Mouse (Mus musculus): ENCODE measurements around the gene Fam172a. TPM values are rescaled to one million over a fixed set of nuclear protein-coding genes. Genes with fewer than 3 reads are reported as not detected.
A peak's percentile ranks its signal among the peaks of the same experiment; 100 is the strongest.

The Fam172a gene
- polyA plus RNA-seq, 1 experiment: 16.3 TPM

GRCm38 (mm10) chr13:78198871-78199641 lies 497.2 kb downstream of the Fam172a start:
- Histone ChIP-seq H3K4me3 (replicated peaks; ENCODE audit: insufficient read depth, low read depth, low read length) (peak overlapping the region; percentile 82), H3K27ac (ENCODE audit: insufficient read depth, low read length) (peak overlapping the region; percentile 89), H3K4me1 (ENCODE audit: control insufficient read depth, insufficient read depth, low read length) (no peaks in the 10 kb centered on the region), H3K27me3 (ENCODE audit: control insufficient read depth, insufficient read depth, low read length) (no peaks in the 10 kb centered on the region)
- under 1% methylated on average over 91 of the region's 92 CpGs for WGBS
- no peak for TF ChIP-seq POLR2A (IDR thresholded peaks at IDR 0.05; ENCODE audit: borderline replicate concordance, insufficient read depth, low read length)
- TF ChIP-seq CTCF (IDR thresholded peaks at IDR 0.05; ENCODE audit: borderline replicate concordance, insufficient read depth, low read depth, low read length): no peak
- DNase-seq: peak; percentile 70 to 83

DNA sequence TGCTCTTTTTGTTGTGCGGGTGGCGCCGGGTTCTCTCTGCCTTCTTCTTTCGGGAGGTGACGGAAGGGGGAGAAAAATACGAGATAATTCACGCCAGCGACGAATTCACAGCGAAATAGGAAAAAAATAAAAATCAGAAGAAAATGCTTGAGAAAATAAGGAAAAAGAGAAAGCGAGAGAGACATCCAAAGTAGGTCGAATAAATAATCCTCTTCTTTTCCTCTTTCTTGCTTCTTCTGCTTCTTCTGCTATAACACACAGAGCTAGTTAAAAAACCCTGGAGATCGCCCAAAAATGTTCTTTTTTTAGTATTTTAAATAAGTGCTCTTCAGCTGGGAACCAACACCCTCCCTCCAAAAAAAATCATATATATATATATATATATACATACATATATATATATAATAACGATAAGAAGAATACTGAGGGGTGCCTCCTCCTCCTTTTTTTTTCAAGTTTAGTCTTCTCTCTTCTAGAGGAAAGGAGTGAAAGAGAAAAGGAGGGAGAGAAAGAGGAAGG lies 497.9 kb downstream of the Fam172a start, which contains the start of gene Nr2f1:
Gene Nr2f1 (minus strand): TSS at position 116 of the 519 bp plus-strand sequence.
- Histone ChIP-seq H3K4me3 (replicated peaks; ENCODE audit: insufficient read depth, low read depth, low read length) (peak within 1 kb of the TSS; percentile 82), H3K27me3 (ENCODE audit: control insufficient read depth, insufficient read depth, low read length) (no peaks in the 10 kb centered on the region), H3K4me1 (ENCODE audit: control insufficient read depth, insufficient read depth, low read length) (no peaks in the 10 kb centered on the region), H3K27ac (ENCODE audit: insufficient read depth, low read length) (peak within 1 kb of the TSS; percentile 89)
- TF ChIP-seq POLR2A (IDR thresholded peaks at IDR 0.05; ENCODE audit: borderline replicate concordance, insufficient read depth, low read length) (no peak), CTCF (IDR thresholded peaks at IDR 0.05; ENCODE audit: borderline replicate concordance, insufficient read depth, low read depth, low read length) (no peak)
- WGBS: under 1% methylated on average over 14 of the region's 14 CpGs
- DNase-seq: no peak

DNA sequence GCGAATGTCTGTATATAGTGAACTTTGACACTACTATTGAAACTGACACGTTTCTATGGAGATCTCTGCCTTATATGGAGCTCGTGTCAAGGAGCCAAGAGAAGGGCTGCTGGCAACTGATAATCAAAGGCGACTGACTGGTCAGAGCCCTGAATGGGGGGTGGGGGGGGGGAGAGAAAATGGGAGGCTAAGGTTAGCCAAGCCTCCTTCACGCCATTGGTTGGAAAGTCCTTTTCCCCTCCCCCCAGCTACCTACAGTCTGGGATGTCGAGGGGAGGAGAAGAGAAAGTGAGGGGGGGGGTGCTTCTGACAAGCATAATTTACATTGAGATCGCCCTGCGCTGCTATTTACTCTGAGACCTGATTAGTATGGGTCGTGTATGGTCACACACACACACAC lies 498.6 kb downstream of the Fam172a start:
- H3K27me3 ChIP-seq (ENCODE audit: control insufficient read depth, insufficient read depth, low read length): no peaks in the 10 kb centered on the region
- TF ChIP-seq POLR2A (IDR thresholded peaks at IDR 0.05; ENCODE audit: borderline replicate concordance, insufficient read depth, low read length) (peak; percentile 29; the same call in 1 of the 2 replicates), CTCF (IDR thresholded peaks at IDR 0.05; ENCODE audit: borderline replicate concordance, insufficient read depth, low read depth, low read length) (no peak)
- H3K4me3 ChIP-seq (replicated peaks; ENCODE audit: insufficient read depth, low read depth, low read length): peak overlapping the region; percentile 67
- DNase-seq: peak; percentile 70 to 91
- H3K4me1 ChIP-seq (ENCODE audit: control insufficient read depth, insufficient read depth, low read length): no peaks in the 10 kb centered on the region
- WGBS: 0% methylated on average over 9 of the region's 9 CpGs
- 0 out of 2 replicates have a peak overlapping the region, but pooled peaks have one; percentile 42 for H3K27ac ChIP-seq (ENCODE audit: insufficient read depth, low read length)

DNA sequence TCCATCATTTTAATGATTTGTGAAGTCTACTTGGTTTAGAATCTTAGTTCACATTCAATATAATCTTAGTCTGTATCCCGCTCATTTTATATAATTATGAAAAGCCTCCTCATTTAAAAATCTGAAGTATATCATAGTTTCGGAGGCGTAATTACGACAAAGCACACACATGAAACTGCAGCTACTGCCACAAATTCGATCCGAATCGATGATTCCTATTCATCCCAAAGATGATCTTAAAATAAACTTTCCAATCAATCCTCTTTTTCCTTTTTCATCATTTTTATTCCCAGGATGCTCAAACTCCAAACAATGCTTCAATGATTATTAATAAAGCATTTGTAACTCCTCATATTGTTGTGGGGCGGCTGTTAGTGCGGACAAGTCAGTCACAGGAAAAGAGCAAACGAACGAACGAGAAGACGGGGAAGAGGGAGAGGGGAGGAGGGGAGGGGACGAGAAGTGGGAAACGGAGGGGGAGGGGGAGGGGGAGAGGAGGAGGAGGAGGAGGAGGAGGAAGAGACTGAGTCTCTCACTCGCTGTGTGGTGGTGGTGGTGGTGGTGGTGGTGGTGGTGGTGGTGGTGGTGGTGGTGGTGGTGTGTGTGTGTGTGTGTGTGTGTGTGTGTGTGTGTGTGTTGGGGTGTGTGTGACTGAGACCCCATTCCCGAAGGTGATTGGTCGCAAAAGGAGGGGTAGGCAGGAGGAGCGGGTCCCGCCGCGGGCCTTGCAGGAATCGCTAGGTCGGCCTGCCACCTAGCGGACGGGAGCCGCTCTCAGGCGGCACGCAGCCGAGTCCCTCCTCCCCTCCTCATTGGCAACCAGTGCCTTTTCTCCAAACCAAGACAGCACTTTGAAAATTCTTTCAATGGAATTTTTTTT lies 499.4 kb downstream of the Fam172a start:
- H3K27me3 ChIP-seq (ENCODE audit: control insufficient read depth, insufficient read depth, low read length): no peaks in the 10 kb centered on the region
- under 1% methylated on average over 28 of the region's 30 CpGs for WGBS
- H3K27ac ChIP-seq (ENCODE audit: insufficient read depth, low read length): peak overlapping the region; percentile 14; the same call in 1 of the 2 replicates
- peak; percentile 93 to 96 for DNase-seq
- TF ChIP-seq POLR2A (IDR thresholded peaks at IDR 0.05; ENCODE audit: borderline replicate concordance, insufficient read depth, low read length): no peak
- peak; percentile 84 for TF ChIP-seq CTCF (IDR thresholded peaks at IDR 0.05; ENCODE audit: borderline replicate concordance, insufficient read depth, low read depth, low read length)
- H3K4me1 ChIP-seq (ENCODE audit: control insufficient read depth, insufficient read depth, low read length): no peaks in the 10 kb centered on the region
- H3K4me3 ChIP-seq (replicated peaks; ENCODE audit: insufficient read depth, low read depth, low read length): peak overlapping the region; percentile 87

GRCm38 (mm10) chr13:78201871-78202565 lies 500.2 kb downstream of the Fam172a start:
- peak in 1 of 2 experiments; percentile 43 for DNase-seq
- no peaks in the 10 kb centered on the region for H3K4me1 ChIP-seq (ENCODE audit: control insufficient read depth, insufficient read depth, low read length)
- 1% methylated on average over 22 of the region's 22 CpGs for WGBS
- H3K27me3 ChIP-seq (ENCODE audit: control insufficient read depth, insufficient read depth, low read length): no peaks in the 10 kb centered on the region
- H3K4me3 ChIP-seq (replicated peaks; ENCODE audit: insufficient read depth, low read depth, low read length): peak overlapping the region; percentile 87
- H3K27ac ChIP-seq (ENCODE audit: insufficient read depth, low read length): peak overlapping the region; percentile 14; the same call in 1 of the 2 replicates
- no peak for TF ChIP-seq POLR2A (IDR thresholded peaks at IDR 0.05; ENCODE audit: borderline replicate concordance, insufficient read depth, low read length)
- TF ChIP-seq CTCF (IDR thresholded peaks at IDR 0.05; ENCODE audit: borderline replicate concordance, insufficient read depth, low read depth, low read length): no peak

GRCm38 (mm10) chr13:78202574-78203347 lies 500.9 kb downstream of the Fam172a start:
- Histone ChIP-seq H3K4me3 (replicated peaks; ENCODE audit: insufficient read depth, low read depth, low read length) (peak overlapping the region; percentile 87), H3K27me3 (ENCODE audit: control insufficient read depth, insufficient read depth, low read length) (no peaks in the 10 kb centered on the region), H3K4me1 (ENCODE audit: control insufficient read depth, insufficient read depth, low read length) (no peaks in the 10 kb centered on the region), H3K27ac (ENCODE audit: insufficient read depth, low read length) (peak overlapping the region; percentile 92)
- WGBS: under 1% methylated on average over 47 of the region's 47 CpGs
- no peak; the same call in 1 of the 2 replicates for TF ChIP-seq POLR2A (IDR thresholded peaks at IDR 0.05; ENCODE audit: borderline replicate concordance, insufficient read depth, low read length)
- no peak for TF ChIP-seq CTCF (IDR thresholded peaks at IDR 0.05; ENCODE audit: borderline replicate concordance, insufficient read depth, low read depth, low read length)
- DNase-seq: peak; percentile 69 to 81

All from cerebellum, adult 2 months (tissue).